In the genomic region with DNA sequence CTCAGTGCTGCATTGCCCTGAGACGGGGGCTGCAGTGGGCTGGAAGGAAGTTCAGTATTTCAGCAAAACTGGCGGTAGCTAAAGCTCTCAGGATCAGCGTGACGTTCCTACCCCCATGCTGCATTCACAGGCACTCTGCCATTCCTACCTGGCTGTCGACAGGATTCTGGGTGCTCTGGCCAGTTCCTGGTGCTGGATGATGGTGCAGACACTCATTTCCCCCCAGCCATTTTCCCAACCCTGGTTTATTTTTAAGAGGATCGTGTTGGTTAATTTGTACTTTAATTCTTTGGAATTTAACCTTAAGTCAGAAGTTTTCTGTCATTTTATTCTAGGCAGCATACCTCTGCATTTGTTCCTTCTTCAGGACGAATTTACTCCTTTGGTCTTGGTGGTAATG, we compare ENCODE assay signal across 17 mouse cellular contexts.
"Had no signal": no experiment of that assay in that cellular context is flagged by ENCODE, and none has a peak within 500 bp of the region (broad histone marks: within the 10 kb centered on the region; RNA-seq: fewer than 3 reads in every experiment).

No protein-coding gene starts in this region.

- H3K9me3 ChIP-seq: hindbrain, embryonic 13.5 days; limb, embryonic 13.5 days; lung, embryonic 15.5 days; midbrain, embryonic 15.5 days; neural tube, embryonic 12.5 days had no signal

- H3K9ac ChIP-seq: hindbrain, embryonic 13.5 days; limb, embryonic 13.5 days; liver, embryonic 14.5 days; lung, embryonic 15.5 days; midbrain, embryonic 15.5 days had no signal

- H3K27me3 ChIP-seq: hindbrain, embryonic 13.5 days; limb, embryonic 13.5 days; lung, embryonic 15.5 days; midbrain, embryonic 15.5 days; neural tube, embryonic 12.5 days had no signal

- ATAC-seq: hindbrain, postnatal 0 days; midbrain, embryonic 15.5 days had no signal

- DNase-seq: left cerebral cortex, postnatal 4 days; lung, postnatal 14 days; retina, postnatal 1 day; right cerebral cortex, postnatal 4 days; spleen, adult 18-20 months; thymus, adult 18-20 months; thymus, postnatal 14 days had no signal

- H3K4me3 ChIP-seq: hindbrain, embryonic 13.5 days; layer of hippocampus, adult 2 months; limb, embryonic 13.5 days; lung, embryonic 15.5 days; midbrain, embryonic 15.5 days; neural tube, embryonic 12.5 days had no signal

- H3K4me1 ChIP-seq: hindbrain, embryonic 13.5 days; limb, embryonic 13.5 days; lung, embryonic 15.5 days; midbrain, embryonic 15.5 days; neural tube, embryonic 12.5 days had no signal

- H3K27ac ChIP-seq: hindbrain, embryonic 13.5 days; hindbrain, postnatal 0 days; kidney, postnatal 0 days; layer of hippocampus, adult 2 months; limb, embryonic 13.5 days; lung, embryonic 15.5 days; macrophage; midbrain, embryonic 15.5 days; neural tube, embryonic 12.5 days had no signal

- H3K4me2 ChIP-seq: hindbrain, embryonic 13.5 days; limb, embryonic 13.5 days; lung, embryonic 15.5 days; midbrain, embryonic 15.5 days; neural tube, embryonic 12.5 days had no signal
